Mouse (Mus musculus) retina, adult 2 months (tissue): ENCODE results near the gene Phf13.

ENCODE experiments used
- DNase-seq: peaks from one replicate; pipeline ENCODE4 v3.0.0-alpha.2; 2012; ENCODE audit warnings: low read depth, low spot score

Phf13 gene

DNA sequence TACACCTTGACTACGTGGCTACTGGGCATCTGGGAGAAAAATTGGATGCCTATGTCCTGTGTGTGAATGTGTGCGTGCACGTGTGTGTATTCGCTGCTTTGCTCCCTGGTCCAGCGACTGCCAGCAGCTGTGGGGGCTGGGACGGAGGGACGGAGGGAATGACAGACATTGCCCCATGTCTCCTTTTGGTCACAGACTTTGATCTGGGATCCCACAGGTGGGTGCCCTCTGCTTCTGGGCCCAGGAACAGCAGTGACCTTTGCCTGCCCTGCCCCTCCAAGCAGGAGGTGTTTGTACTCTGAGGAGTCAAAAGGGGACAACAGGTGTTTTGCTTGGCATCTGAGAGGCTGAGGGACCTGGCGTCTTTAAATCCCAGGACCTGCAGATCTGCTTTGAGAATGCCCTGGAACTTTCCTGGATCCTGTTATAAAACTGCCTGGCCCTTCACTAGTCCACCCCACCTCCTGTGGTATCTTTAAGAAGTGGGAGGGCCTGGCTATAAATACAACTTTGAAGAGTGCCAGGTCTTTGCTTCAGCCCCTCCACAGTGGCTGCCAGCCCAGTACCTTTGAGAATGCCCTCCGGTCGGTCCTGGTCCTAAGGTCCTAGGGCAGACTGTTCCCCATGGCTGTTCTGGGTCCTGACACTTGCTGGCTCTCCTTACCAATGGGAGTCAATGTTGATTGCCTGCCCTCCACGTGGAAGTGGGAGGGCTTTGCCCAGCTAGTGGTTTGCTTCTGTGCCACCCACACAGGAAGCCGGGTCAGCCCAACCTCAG is 17.2 kb upstream of the Phf13 start:
- no peak for DNase-seq

DNA sequence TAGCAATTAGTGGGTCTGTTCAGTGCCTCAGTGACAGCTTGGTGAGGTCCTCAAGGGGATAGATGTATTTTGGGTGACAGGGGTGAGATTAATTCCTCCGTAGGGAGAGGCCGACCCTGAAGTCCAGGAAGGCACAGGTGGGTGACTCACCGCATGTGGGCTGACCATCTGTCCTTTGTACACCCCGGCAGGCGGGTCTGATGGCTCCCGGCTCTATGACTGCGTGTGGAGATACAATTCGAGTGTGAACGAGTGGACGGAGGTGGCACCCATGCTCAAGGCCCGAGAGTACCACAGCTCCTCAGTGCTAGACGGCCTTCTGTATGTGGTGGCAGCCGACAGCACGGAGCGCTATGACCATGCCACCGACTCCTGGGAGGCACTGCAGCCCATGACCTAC is 16.1 kb upstream of the Phf13 start:
- DNase-seq = no peak

DNA sequence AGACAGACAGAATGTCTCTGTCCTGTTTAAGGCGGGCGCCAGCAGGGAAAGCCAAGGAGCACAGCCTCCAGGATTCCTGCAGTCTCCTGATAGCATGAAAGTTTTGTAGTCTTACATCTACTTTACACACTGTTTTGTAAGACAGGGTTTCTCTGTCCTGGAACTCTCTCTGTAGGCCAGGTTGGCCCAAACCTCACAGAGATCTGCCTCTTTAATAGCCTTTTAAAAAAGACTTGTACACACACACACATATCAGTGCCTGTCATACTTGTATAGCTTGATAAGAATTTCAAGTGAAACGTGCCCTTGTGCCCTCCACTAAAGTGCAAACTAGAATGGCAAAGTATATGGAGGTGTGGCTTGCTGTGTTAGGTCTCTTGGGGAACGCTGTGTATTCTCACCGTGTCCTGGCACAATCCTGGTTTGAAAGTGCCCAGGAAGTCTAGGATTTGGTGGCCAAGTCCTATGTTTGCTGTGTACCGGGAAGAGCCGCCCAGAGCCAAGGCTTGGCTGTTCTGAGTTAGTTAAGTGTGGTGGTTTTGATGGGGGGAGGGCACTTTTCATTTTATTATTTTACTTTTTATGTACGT is 15.2 kb upstream of the Phf13 start:
- no peak for DNase-seq

DNA sequence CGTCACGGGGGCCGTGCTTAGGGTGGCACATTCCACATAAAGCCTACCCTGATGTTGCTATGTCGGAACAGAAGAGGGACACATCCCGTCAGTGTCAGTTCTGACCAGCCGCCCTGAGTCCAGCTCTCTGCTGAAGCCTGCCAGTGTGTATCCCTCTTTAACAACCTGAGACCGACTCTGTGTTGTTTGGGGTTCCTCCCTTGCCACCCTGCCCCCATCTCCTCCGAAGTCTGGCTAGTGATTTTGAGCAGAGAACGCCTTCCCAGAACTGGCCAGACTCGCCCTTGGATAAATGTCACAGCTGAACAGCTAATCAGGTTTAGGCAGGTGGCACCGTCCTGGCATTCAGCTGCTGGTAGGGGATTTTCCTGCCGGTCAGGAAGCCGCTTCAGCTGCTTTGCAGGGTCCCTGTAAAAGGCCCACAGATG is 14.7 kb upstream of the Phf13 start:
- DNase-seq = peak; percentile 46

DNA sequence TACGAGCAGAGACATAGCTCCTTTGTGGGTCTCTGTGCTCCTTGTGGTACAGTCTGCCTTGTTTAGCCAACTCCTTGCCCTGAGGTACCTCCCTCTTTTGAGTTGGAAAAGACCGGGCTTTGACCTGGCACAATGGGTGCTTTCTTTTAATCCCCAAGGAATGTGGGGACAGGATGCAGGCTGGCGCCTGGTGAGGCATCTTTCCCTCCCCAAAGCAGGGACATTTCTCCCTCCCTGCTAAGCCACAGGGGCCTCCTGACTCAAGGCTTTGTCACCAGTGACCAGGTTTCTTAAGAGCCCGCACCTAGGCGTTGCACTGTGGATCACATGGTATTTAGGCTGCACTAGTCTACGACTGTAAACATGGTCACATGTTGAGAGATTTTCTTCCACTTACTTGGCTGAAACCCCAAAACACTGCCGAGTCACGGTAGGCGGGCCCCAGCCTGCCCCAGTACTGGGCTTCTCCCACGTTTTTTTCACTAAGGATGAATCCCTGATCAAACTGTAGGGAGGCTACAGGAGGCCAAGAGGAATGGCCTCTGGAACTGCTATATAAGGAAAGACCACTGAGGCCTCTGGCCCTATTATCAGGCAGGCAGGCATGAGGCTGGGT is 14.1 kb upstream of the Phf13 start:
- DNase-seq = no peak

DNA sequence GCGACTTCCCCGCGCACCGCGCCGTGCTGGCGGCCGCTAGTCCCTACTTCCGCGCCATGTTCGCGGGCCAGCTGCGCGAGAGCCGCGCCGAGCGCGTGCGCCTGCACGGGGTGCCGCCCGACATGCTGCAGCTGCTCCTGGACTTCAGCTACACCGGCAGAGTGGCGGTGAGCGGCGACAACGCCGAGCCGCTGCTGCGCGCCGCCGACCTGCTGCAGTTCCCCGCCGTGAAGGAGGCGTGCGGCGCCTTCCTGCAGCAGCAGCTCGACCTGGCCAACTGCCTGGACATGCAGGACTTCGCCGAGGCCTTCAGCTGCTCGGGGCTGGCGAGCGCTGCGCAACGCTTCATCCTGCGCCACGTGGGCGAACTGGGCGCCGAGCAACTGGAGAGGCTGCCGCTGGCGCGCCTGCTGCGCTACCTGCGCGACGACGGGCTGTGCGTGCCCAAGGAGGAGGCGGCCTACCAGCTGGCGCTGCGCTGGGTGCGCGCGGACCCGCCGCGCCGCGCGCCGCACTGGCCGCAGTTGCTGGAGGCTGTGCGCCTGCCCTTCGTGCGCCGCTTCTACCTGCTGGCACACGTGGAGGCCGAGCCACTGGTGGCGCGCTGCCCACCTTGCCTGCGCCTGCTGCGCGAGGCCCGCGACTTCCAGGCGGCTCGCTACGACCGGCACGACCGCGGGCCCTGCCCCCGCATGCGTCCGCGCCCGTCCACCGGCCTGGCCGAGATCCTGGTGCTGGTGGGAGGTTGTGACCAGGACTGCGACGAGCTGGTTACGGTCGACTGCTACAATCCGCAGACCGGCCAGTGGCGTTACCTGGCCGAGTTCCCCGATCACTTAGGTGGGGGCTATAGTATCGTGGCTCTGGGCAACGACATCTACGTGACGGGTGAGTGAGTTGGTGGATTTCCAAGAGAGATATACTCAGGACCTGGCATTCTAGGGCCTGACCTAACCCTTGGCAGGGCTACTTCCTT is 13.3 kb upstream of the Phf13 start:
- DNase-seq = no peak

DNA sequence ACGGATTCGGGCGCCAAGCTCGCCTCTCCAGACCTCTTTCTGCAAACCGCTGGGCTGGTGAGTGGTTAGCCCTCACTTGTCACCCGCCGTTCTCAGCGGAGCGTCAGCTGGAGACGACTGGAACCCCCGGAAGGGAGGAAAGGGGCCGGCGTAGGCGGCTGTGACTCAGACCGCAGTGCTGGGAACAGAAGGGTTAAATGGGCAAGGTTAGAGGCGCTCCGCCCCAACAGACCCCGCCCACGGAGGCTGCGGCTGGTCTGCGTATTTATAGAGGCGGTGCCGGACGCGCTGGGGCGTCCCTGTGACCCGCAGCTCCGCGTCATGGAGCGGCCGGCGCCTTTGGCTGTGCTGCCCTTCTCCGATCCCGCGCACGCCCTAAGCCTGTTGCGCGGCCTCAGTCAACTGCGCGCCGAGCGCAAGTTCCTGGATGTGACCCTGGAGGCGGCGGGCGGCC is 12.6 kb upstream of the Phf13 start, which contains the start of gene Klhl21:
Gene Klhl21, plus strand, starts transcription at position 182 of the 454 bp plus-strand sequence.
- peak; percentile 74 for DNase-seq

DNA sequence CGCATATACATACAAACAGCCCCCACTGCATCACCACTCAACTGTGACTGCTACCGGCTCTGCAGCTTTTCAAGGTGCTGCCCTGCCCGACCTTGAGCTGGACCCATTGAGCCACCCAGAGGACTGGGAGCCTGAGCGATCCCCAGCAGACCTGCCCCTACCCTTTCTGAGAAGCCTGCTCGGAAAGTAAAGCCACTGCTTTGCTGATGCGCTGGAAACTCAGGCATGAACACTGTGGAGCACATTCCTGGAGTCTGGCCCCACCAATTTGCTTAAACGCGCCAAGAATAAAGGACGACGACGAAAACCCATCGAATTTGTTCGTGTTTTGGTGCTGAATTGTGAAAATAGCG is 12.1 kb upstream of the Phf13 start:
- no peak for DNase-seq

DNA sequence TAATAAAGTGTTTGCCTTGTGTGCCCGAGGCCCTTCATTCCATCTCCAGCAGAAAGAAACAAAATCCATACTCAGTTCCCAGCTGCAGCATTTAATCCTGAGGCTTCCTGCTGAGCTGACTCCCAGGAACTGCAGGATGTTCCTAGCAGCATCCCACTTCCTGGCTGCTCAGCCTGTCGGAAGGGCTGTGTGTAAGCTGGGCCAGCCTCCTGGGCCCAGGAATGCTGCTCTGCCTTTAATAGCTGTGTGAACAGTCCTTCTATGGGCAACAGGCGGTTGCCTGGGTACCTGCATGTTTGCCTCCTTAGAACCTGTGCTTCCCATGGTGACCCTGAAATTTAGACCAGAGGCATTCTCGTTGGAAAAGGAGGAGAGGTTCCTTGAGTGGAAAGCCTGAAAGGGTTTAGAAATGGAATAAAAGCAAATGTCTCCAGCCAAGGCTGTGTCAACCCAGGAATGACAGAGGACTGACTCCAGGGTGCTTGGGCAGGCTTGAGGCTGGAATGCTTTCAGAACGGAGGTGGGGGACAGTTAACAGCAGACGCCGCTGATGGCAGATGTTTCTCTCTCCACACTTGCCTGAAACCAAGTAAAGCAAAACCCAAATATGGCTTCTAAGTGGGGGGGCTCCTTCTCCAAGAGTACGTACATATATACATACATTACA is 11.6 kb upstream of the Phf13 start:
- no peak for DNase-seq

DNA sequence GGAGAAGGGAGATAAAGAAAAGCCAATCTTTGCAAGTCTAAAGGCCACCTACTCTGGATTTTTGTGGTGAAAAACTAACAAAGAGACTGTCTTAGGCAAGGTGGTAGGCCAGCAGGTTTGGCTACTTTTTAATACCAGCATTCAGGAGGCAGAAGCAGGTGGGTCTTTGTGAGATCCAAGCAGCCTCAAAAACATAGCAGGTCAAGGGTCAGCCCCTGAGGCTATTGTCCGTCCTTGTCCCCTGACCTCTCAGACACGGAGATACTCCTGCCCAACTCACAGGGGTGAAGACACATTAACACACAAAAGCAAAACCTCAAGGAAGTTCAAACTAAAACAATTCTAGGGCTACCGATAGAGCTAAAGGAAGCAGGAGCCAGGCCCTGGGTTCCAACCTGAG is 10.8 kb upstream of the Phf13 start:
- DNase-seq = no peak

DNA sequence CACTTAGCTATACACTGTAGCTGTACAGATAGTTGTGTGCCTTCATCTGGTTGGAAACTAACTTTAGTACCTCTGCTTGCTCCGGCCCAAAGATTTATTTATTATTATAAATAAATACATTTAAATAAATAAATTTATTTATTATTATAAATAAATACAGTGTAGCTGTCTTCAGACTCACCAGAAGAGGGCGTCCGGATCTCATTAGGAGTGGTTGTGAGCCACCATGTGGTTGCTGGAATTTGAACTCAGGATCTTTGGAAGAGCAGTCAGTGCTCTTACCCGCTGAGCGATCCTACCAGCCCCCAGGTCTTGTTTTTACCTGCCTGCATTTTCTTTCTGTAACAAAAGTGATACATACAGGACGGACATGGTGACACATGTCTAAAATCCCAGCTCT is 10.1 kb upstream of the Phf13 start:
- DNase-seq = no peak

DNA sequence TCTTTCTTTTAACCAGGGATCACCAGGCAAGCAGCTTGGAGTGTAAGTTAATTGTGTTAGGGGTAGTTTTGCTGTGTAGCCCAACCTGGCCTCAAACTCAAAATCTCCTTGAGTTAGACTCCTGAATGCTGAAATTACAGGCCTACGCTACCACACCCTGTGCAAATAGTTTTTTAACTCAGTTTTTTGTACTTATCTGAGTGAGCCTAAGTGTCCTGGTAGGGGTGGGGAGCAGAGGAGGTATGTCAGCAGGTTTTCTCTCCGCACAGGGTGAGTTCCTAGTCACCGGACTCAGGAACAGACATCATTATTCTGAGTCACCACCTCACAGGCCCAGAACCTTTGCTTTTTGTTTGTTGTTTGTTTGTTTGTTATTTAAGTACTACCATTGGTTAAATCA is 6.0 kb upstream of the Phf13 start:
- DNase-seq = no peak

DNA sequence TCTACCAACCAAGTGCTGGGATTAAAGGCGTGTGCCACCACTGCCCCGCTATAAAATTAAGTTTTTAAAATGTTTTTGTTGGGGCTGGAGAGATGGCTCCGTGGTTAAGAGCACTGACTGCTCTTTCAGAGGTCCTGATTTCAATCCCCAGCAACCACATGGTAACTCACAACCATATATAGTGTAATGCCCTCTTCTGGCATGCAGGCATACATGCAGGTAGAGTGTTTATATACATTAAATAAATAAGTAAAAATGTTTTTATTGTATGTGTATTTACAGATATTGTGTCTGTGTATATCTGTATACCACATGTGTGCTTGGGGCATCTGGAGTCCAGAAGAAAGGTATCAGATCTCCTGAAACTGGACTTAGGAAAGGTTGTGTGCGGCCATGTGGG is 5.3 kb upstream of the Phf13 start:
- no peak for DNase-seq

DNA sequence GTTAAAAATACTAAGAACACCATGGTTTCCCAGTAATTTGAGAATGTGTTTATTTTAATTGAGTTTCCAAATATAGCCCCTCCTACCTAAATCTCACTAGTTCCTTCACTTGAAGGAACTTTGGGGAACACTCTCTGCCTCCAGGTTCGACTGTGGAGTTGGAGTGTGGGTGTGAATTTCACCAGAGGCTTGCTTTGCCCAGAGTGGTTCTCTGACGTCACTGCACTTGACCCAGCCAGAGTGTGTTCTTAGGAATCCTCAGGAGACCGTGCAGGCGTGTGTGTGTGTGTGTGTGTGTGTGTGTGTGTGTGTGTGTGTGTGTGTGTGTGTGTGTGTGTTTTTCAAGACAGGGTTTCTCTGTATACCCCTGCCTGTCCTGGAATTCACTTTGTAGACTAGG is 4.8 kb upstream of the Phf13 start:
- DNase-seq = no peak

DNA sequence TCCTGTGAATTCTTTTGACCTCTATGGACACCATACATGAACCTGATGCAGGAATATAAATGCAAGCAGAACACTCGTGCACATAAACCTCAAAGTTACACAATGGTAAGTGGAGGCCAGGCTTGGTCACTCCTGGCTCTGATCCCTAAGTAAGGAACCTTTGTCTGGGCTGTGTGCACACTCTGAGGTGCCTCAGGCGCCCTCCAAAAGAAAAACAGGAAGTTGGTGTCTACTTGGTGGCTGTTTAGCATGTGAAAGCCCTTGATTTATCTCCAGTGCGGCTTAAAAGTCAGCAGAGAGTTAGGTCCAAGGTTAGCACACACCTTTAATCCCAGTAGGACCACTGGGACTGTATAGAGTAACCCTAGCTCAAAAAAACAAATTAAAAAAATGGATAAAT is 3.4 kb upstream of the Phf13 start:
- no peak for DNase-seq

DNA sequence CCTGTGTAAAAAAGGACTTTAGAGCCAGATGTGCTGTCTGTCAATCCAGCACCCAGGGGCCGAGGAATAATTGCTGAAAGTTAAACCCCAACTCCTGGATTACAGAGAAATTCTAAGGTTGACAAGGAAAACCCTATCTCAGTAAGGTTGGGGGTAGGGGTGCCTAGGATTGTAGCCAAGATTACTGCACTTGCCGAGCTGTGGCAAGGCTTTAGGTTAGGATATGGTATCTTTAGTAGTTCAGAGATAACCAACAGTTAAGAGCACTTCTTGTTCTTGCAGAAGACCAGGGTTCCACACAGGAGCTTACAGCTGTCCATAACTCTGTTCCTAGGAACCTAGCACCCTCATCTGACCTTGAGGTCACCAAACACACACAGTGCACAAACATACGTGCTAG is 1.6 kb upstream of the Phf13 start:
- DNase-seq = no peak

DNA sequence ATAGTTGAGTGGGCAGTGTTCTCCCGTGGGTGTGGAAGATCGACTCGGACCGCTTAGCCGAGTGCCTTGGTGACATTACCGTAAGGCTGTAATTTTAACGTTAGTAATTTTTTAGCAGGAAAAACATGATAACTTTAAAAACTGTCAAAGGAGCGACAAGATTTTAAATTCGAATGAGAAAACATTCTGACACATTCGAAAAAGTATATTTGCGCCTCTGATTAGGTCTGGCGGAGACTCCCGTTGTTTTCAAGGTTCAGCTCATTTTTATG is 829 bp upstream of the Phf13 start:
- DNase-seq = no peak

DNA sequence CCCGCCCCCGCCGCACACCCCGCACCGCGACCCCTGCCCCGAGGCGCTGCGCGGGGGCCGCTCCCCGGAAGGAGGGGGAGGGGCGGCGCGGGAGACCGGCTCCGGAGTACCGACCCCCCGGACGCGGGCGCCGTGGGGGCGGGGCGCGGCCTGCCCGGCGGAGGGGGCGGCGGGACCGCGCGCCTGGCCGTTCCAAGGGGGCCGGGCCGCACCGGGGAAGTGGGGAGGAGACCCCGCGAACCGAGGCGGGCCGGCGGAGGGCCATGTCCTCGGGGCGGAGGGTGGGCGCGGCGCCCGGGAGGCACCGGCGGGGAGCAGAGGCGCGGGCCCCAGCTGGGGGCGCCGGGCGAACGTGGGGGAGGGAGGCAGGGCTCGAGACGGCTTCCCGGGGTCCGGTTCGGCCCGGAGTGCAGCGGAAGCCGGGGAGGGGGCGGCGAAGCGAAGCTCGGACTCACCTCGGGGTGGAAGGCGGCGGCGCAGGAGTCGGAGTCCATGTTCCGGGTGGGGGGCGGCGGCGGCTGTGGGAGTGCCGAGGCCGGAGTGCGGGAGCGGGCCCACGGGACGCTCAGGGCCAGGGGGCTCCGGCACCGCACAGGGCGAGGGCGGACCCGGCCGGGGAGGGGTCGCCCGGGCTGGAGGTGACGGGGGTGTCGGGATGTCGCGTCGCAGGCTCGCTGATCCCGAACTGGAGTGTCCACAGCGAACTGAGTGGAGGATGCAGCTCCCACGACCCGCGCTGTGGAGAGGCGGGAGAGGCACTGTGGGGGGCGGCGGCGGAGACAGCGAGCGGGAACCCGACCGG is 486 bp downstream of the Phf13 start:
- no peak for DNase-seq

DNA sequence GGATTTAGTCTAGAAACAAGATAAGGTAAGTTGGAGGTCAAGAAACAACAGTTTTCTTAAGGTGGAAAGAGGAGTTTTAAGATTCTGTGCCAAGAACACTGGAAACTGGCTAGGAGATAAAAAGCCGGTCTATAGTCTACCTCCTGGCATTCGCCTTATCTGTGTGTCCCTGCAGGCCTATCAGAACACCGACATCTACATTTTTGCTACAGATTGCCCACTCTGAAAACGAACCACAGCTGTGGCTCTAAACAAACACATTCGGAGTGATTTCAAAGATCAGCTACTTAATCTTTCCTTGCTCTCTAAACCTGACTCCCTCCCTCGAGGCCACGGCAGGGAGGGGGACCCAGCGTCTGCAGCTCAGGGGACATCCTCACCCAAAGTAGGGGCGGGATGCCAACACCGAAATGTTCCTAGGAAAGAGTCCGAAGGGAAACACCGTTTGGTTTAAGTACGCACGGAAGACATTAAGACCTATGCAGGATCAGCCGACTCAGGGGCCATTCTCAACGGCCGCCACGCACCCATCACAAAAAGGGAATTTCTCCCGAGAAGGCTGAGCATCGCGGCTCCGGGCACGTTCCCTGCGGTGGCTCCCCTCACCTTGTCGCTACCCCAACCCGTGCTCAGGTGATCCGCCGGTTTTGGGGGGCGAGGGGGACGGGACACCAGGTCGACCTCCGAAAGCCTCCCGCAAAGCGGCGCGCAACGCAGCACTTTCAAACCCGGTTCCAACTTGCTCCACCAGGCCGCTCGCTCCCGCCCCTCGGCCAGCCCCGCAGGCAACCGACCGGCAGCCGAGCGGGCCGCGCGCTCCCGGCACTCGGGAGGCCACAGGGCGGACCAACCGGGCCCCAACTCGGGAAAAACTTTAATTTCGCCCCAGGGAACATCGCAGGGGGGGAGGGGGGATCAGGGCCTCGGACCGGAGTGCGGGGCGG is 1.6 kb downstream of the Phf13 start:
- DNase-seq = no peak

DNA sequence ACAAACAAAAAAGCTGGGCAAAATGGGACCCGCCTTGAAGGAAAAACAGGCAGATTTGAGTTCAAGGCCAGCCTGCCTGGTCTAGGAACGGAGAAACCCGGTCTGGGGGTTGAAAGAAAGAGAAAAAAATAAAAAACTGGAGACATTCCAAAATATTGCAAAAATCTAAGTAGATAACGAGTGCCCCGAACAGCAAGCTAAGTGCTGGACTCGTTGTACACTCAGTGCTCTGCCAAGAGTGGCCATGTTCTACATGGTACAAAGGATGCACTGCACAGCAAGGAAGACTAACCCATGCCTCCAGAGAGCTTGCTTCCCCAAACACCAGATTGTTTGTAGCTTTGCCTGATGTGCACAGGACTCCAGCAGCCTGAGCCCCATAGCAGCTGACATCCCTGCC is 3.0 kb downstream of the Phf13 start:
- DNase-seq = no peak
